Mouse (Mus musculus) small intestine, adult 2 months (tissue): ENCODE measurements around the gene Pomgnt2.

ENCODE experiments used
- CTCF ChIP-seq: fragments of 200-500 bp; IDR thresholded peaks from 2 replicates; pipeline ENCODE4 v1.5.1; 2012; ENCODE audit warnings: low read depth, mild to moderate bottlenecking, control low read depth, inconsistent platforms, low read length, moderate library complexity, mixed read lengths; ENCODE audit not compliant: insufficient replicate concordance, insufficient read length; ENCODE audit errors: extremely low read depth
- POLR2A ChIP-seq: fragments of 200-500 bp; IDR thresholded peaks from 2 replicates; pipeline ENCODE4 v1.6.1; 2012; ENCODE audit warnings: low read depth, mild to moderate bottlenecking, control low read depth, inconsistent platforms, low read length, moderate library complexity

GRCm38 (mm10) chr9:122029765-122030164 is 32.9 kb upstream of the Pomgnt2 start:
- TF ChIP-seq CTCF: no peak
- no peak for TF ChIP-seq POLR2A
